Mouse (Mus musculus): Measurements from ENCODE around the gene Zfp507. TPM values are rescaled to one million over a fixed set of nuclear protein-coding genes. Genes with fewer than 3 reads are reported as not detected.

The Zfp507 gene
- 10 to 100 TPM; 28.9 to 31.8 TPM for total RNA-seq (2021)

- intact Hi-C loops (cut with DNase I): no loop called here
- peak; percentile 89 to 92 for DNase-seq (ENCODE audit: low spot score in 2 of 2)
Observed at GRCm38 (mm10) chr7:35802906-35803595, at the start of gene Zfp507. Gene Zfp507, minus strand, starts transcription at chr7:35803003.

DNA sequence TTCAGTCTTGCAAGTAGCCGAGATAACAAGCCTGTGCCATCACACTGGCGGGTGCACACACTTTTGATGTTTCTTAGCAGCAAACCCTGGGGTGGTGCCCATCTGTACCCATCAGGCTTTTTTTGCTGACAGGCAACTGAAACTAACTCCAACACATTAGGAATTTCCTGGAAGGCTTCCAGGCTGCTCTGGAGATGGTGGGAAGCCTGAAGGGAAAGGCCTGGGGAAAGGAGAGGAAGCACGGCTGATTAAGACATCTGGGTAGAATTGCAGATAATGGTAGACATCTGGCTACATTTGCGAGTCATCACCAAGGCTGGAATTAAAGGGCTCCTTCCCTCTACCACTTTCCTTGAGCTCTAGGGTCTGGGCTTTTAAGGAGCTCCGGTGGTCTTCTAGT is 47.6 kb upstream of the Zfp507 start:
- intact Hi-C loops (cut with DNase I): no loop called here
- DNase-seq (ENCODE audit: low spot score in 2 of 2): peak in 1 of 2 experiments; percentile 12

GRCm38 (mm10) chr7:35848526-35848925 is 45.7 kb upstream of the Zfp507 start:
- DNase-seq (ENCODE audit: low spot score in 2 of 2): peak in 1 of 2 experiments; percentile 16
- intact Hi-C loops (cut with DNase I): no loop called here

DNA sequence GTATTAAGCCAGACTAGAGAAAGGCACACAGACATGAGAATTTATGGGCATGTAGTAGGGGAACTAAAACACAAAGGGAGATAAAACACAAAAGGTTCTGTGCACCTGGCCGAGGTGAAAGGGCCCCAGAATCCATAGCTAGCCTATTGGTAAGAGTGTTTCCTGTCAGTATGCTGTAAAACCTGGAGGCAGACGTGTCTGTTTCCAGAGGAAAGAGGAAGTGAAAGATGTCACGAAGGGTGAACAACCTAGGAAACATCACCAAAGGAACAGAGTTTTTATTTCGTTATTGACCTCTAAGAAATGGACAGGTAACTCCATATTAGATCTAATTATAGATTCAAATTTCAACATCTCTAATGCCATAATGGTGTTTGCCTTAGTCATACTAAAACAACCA is 37.7 kb upstream of the Zfp507 start:
- intact Hi-C loops (cut with DNase I): no loop called here

GRCm38 (mm10) chr7:35836851-35837250 is 34.0 kb upstream of the Zfp507 start:
- DNase-seq (ENCODE audit: low spot score in 2 of 2): peak; percentile 10 to 26
- intact Hi-C loops (cut with DNase I): no loop called here

More for the DNA sequence above, 37.7 kb upstream of the Zfp507 start:
- DNase-seq (ENCODE audit: low spot score in 2 of 2): no peak

GRCm38 (mm10) chr7:35836415-35836814 is 33.6 kb upstream of the Zfp507 start:
- intact Hi-C loops (cut with DNase I): no loop called here

GRCm38 (mm10) chr7:35830119-35830518 is 27.3 kb upstream of the Zfp507 start:
- DNase-seq (ENCODE audit: low spot score in 2 of 2): no peak
- intact Hi-C loops (cut with DNase I): no loop called here

More at GRCm38 (mm10) chr7:35836415-35836814, 33.6 kb upstream of the Zfp507 start:
- DNase-seq (ENCODE audit: low spot score in 2 of 2): no peak

- intact Hi-C loops (cut with DNase I): no loop called here
- peak; percentile 40 to 50 for DNase-seq (ENCODE audit: low spot score in 2 of 2)
Observed at GRCm38 (mm10) chr7:35823906-35824305, 21.1 kb upstream of the Zfp507 start.

DNA sequence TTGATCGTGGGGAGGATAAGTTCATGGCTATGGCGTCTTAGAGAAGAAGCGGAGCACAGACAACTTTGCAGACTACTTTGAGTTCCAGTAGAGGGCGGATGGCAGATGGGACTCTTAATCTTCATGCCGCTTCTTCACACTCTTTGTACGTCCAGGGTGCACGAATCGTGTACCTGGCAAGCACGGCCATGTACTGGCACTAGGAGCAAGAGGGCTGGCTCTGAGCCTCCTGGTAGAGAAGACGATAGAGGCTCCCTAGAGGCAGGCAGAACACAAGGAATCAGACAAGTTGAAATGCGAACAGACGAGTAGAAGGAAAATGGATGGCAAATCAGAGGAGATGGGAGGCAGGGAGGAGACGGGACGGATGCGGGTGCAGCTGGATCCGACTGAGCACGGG is 19.5 kb upstream of the Zfp507 start:
- intact Hi-C loops (cut with DNase I): no loop called here
- no peak for DNase-seq (ENCODE audit: low spot score in 2 of 2)

DNA sequence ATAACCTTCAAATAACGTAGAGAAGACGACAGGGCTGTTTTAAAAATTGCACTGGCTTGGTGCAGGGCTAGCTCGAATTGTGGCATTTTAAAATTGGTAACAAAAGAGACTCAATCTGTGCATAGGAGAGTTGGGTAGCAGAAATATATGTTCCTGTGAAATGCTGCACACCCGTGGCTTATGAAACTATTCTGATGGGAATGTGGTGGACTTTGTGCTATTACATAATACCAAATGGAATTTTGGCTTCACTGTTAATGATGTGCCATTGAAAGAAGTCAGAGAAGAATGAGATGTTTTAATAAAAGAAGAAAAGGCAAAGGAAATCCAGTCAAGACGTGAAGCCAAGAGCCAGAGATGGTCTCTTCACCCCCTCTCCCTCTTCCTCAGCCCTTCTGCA is 18.6 kb upstream of the Zfp507 start:
- intact Hi-C loops (cut with DNase I): no loop called here
- no peak for DNase-seq (ENCODE audit: low spot score in 2 of 2)

GRCm38 (mm10) chr7:35819486-35819885 is 16.7 kb upstream of the Zfp507 start:
- intact Hi-C loops (cut with DNase I): no loop called here
- no peak for DNase-seq (ENCODE audit: low spot score in 2 of 2)

- DNase-seq (ENCODE audit: low spot score in 2 of 2): no peak
- intact Hi-C loops (cut with DNase I): no loop called here
Observed at GRCm38 (mm10) chr7:35814759-35815551, 12.2 kb upstream of the Zfp507 start.

- intact Hi-C loops (cut with DNase I): no loop called here
- peak in 1 of 2 experiments; percentile 31 for DNase-seq (ENCODE audit: low spot score in 2 of 2)
Observed at GRCm38 (mm10) chr7:35813306-35813705, 10.5 kb upstream of the Zfp507 start.

DNA sequence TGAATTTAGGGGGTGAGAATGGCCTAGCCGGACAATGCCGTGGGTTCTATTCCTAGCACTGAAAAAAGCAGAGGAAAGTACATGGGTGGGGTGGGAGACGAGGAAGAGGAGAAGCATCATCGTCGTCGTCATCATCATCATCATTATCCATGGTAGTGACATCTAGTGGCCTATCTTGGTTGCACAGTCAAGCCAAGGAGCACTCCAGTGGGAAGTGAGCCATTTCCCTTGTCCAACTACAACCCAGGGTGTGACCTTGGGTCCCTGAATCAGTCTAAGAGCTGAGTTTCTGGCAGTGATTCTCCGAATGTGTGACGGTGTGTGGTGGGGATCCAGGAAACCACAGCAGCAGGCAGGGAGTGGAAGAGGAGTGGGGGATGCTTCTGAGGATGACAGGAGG is 7.9 kb upstream of the Zfp507 start:
- peak in 1 of 2 experiments; percentile 19 for DNase-seq (ENCODE audit: low spot score in 2 of 2)
- intact Hi-C loops (cut with DNase I): no loop called here

DNA sequence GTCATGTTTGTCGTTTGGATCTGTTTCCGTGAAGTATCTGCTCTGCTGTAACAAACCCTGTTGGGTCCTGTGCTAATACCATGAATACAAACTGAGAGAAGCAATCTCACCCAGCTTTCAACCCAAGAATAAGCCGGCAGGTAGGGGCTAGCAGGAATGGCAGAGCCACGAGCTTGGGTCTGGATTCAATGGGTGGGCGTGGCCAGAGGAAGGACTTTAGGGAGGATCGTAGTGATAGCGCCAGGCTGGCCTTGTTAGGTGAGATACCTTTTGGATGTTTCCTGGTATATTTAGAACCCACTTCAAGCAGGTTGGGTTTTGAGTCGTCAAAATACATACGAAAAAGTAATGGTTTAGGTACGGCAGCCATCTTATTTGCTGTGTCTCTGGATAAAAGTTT is 1.4 kb upstream of the Zfp507 start:
- intact Hi-C loops (cut with DNase I): no loop called here
- no peak for DNase-seq (ENCODE audit: low spot score in 2 of 2)

DNA sequence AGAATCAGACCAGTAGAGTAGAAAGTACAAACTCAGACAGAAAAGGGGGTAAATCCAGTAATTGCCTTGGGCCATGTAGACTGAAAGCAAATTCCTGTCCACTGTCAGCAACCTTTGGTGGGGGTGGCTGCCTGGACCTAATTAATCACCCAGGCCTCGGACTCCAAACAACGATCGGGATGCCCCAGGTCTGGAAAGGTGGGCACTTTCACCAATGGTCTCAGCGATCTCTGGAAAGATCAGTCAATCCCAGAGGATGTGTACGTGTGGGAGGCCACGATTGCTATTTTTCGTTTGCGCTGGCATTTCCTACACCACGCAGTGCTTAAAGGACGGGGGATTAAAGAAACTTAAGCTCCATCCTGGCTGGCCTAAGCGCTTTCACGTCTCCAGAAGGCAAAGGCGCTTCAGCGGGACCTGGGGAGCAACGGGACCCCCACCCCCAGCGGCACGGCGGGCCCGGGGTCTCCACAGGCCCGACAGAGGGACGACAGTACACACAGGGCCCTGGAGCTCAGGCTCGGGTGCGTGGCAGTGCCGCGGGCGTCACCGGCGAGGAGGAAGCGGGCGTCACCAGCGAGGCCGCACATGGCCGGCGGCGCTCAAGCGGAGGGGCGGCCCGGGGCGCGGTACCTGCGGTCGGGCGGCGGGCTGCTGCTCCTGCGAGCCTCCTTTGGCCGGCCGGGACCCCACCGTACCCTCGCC is 450 bp downstream of the Zfp507 start:
- intact Hi-C loops (cut with DNase I): no loop called here
- peak; percentile 7 to 21 for DNase-seq (ENCODE audit: low spot score in 2 of 2)

- DNase-seq (ENCODE audit: low spot score in 2 of 2): no peak
Observed at GRCm38 (mm10) chr7:35796123-35796522, 6.7 kb downstream of the Zfp507 start.

DNA sequence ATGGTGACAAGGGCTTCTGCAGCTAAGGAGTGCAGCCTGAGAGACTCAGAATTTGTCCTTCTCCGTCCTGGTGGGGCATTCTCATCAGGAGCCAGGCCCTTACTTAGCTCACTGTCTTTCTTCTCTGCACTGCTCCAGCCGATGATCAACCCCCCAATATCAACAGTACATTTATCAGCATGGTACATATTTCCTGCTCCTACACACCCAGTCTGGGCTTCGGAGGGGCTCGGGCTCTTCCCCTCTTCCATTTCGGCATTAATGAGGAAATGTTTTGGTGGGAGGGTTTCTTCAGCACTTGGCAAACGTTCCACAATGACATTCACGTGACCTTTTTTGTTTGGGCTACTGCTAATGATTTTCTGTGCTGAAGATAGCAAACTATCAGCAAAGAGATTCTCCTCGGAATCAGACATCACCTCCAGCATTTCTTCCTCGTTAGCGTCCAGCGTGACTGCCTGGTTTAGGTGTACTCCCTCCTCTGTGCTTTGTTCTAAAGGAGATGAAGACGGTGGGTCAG is 8.6 kb downstream of the Zfp507 start:
- DNase-seq (ENCODE audit: low spot score in 2 of 2): no peak
- intact Hi-C loops (cut with DNase I): no loop called here

More at GRCm38 (mm10) chr7:35796123-35796522, 6.7 kb downstream of the Zfp507 start:
- intact Hi-C loops (cut with DNase I): no loop called here

GRCm38 (mm10) chr7:35792150-35792848 is 10.5 kb downstream of the Zfp507 start:
- intact Hi-C loops (cut with DNase I): no loop called here
- peak in 1 of 2 experiments; percentile 68 for DNase-seq (ENCODE audit: low spot score in 2 of 2)
